Mouse (Mus musculus) myocyte (in vitro differentiated cells): ENCODE results near the gene Slc2a3. TPM values are rescaled to one million over a fixed set of nuclear protein-coding genes. Genes with fewer than 3 reads are reported as not detected.

Experiments
- H3K27me3 ChIP-seq: one replicate; pipeline ENCODE4 v1.6.1; 2011; ENCODE audit not compliant: control insufficient read depth, insufficient read depth, insufficient read length
- H3K36me3 ChIP-seq: one replicate; pipeline ENCODE4 v1.6.1; 2011; ENCODE audit not compliant: control insufficient read depth, insufficient read depth
- H3K4me2 ChIP-seq: one replicate; pipeline ENCODE4 v1.6.1; 2011; ENCODE audit warnings: low read depth, control low read depth
- H3K4me3 ChIP-seq: one replicate; pipeline ENCODE4 v1.5.1; 2011; ENCODE audit warnings: mild to moderate bottlenecking, control low read depth, moderate library complexity
- H3K79me2 ChIP-seq: one replicate; pipeline ENCODE4 v1.6.1; 2011; ENCODE audit not compliant: control insufficient read depth, insufficient read depth
- H3ac ChIP-seq: one replicate; pipeline ENCODE4 v1.6.1; 2011; ENCODE audit not compliant: control insufficient read depth, insufficient read length
- CEBPB ChIP-seq: IDR thresholded peaks from 2 replicates; pipeline ENCODE4 v1.6.1; 2011; ENCODE audit warnings: mild to moderate bottlenecking, moderate library complexity; ENCODE audit not compliant: poor library complexity, insufficient read depth, severe bottlenecking
- E2F4 ChIP-seq: IDR thresholded peaks from one replicate; pipeline ENCODE4 v1.6.1; 2011; ENCODE audit warnings: mild to moderate bottlenecking, control low read depth, moderate library complexity; ENCODE audit not compliant: insufficient read depth
- MAX ChIP-seq: IDR thresholded peaks from one replicate; pipeline ENCODE4 v1.6.1; 2011; ENCODE audit warnings: low read depth, mild to moderate bottlenecking, control low read depth
- MYOD1 ChIP-seq, 3 experiments: IDR thresholded peaks; one replicate each; pipeline ENCODE4 v1.6.1; 2011; ENCODE audit warnings: control low read depth in 2 of 3, low read depth in 2 of 3, mild to moderate bottlenecking in 2 of 3, moderate library complexity in 1 of 3; ENCODE audit not compliant: insufficient read length in 2 of 3, control insufficient read depth in 1 of 3
- MYOG ChIP-seq, 3 experiments: IDR thresholded peaks; one replicate each; pipeline ENCODE4 v1.6.1; 2011; ENCODE audit warnings: control low read depth in 2 of 3, low read depth in 2 of 3, mild to moderate bottlenecking in 2 of 3; ENCODE audit not compliant: insufficient read length in 2 of 3, control insufficient read depth in 1 of 3, insufficient read depth in 1 of 3
- POLR2A ChIP-seq: IDR thresholded peaks from one replicate; pipeline ENCODE4 v1.6.1; 2011; ENCODE audit warnings: low read depth, mild to moderate bottlenecking, control low read depth, moderate library complexity; ENCODE audit not compliant: insufficient read length
- POLR2AphosphoS2 ChIP-seq: IDR thresholded peaks from one replicate; pipeline ENCODE4 v1.6.1; 2011; ENCODE audit warnings: low read depth, control low read depth; ENCODE audit not compliant: insufficient read length
- REST ChIP-seq: IDR thresholded peaks from one replicate; pipeline ENCODE4 v1.6.1; 2011; ENCODE audit warnings: mild to moderate bottlenecking, control low read depth, moderate library complexity; ENCODE audit not compliant: insufficient read depth, insufficient read length
- SRF ChIP-seq: IDR thresholded peaks from one replicate; pipeline ENCODE4 v1.6.1; 2011; ENCODE audit warnings: low read depth; ENCODE audit not compliant: control insufficient read depth, insufficient read length
- TCF12 ChIP-seq: IDR thresholded peaks from one replicate; pipeline ENCODE4 v1.6.1; 2011; ENCODE audit warnings: mild to moderate bottlenecking, control low read depth; ENCODE audit not compliant: poor library complexity, insufficient read depth, severe bottlenecking
- TCF3 ChIP-seq: IDR thresholded peaks from one replicate; pipeline ENCODE4 v1.6.1; 2011; ENCODE audit warnings: low read depth, control low read depth; ENCODE audit not compliant: insufficient read length
- USF1 ChIP-seq: IDR thresholded peaks from one replicate; pipeline ENCODE4 v1.6.1; 2011; ENCODE audit warnings: low read depth, mild to moderate bottlenecking, control low read depth, moderate library complexity
- polyA plus RNA-seq: library from polyadenylated mRNA; unstranded; fragments of >200 nt; fragmentation: generic; extraction: Trizol; gene quantifications from one replicate; pipeline ENCODE4 v1.2.1, GENCODE M21; 2012; ENCODE audit warnings: missing spikeins

The Slc2a3 gene
- polyA plus RNA-seq, 1 experiment, result 1.2 TPM

DNA sequence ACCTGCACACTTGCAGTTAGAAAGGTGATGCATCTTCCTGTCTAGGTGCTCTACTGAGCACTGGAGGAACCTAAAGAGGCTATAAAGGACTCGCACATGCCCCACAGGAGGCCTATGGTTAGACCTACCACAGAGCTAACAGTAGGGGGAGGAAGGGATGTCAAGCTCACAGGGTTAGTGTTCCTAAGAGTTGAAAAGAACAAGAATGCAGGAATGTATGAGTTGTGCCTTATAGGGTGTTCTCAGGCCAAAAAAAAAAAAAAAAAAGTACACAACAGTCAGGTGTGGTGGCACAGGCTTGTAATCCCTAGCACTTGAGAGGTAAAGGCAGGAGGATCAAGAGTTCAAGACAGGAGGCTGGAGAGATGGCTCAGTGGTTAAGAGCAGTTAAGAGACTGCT is 21.5 kb downstream of the Slc2a3 start:
- H3K79me2 ChIP-seq, result no peaks in the 10 kb centered on the region
- H3K4me3 ChIP-seq, result no peak overlapping the region
- H3K27me3 ChIP-seq, result no peaks in the 10 kb centered on the region
- TF ChIP-seq TCF12, result no peak
- no peak for TF ChIP-seq REST
- TF ChIP-seq POLR2AphosphoS2, result no peak
- no peak for TF ChIP-seq MYOD1 (IDR thresholded peaks at IDR 0.05; ENCODE audit: control insufficient read depth in 1 of 3, insufficient read length in 2 of 3, low read depth in 2 of 3)
- no peak for TF ChIP-seq POLR2A
- no peak for TF ChIP-seq E2F4
- TF ChIP-seq CEBPB, result no peak
- no peak for TF ChIP-seq MAX
- no peak for TF ChIP-seq USF1
- no peak for TF ChIP-seq TCF3
- TF ChIP-seq SRF, result no peak
- no peak for TF ChIP-seq MYOG (IDR thresholded peaks at IDR 0.05; ENCODE audit: control insufficient read depth in 1 of 3, insufficient read depth in 1 of 3, insufficient read length in 2 of 3, low read depth in 2 of 3)
- no peaks in the 10 kb centered on the region for H3K36me3 ChIP-seq
- no peak overlapping the region for H3K4me2 ChIP-seq
- H3ac ChIP-seq, result no peak overlapping the region

DNA sequence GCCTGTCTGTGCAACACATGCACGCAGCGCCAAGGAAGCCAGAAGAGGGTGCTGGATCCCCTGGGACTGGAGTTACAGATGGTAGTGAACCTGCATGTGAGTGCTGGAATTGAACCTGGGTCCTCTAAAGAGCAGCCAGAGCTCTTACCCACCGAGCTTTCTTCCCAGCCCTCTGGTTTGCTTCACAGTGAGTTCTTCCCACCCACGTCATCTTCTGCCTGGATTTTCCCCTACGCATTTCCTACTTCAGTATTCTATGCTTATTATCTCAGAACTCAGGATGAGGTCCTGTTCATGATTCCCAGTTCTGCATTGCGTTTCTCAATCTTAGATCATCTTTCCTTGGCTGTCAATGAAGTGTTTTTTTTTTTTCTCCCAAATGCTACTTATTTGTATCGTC is 25.4 kb downstream of the Slc2a3 start:
- Histone ChIP-seq H3K4me2 (no peak overlapping the region), H3K27me3 (no peaks in the 10 kb centered on the region), H3K36me3 (no peaks in the 10 kb centered on the region), H3K79me2 (no peaks in the 10 kb centered on the region), H3ac (no peak overlapping the region), H3K4me3 (no peak overlapping the region)
- no peak for TF ChIP-seq TCF12
- TF ChIP-seq E2F4, result no peak
- no peak for TF ChIP-seq SRF
- TF ChIP-seq USF1, result no peak
- no peak for TF ChIP-seq TCF3
- TF ChIP-seq POLR2A, result no peak
- TF ChIP-seq MAX, result no peak
- no peak for TF ChIP-seq POLR2AphosphoS2
- TF ChIP-seq MYOG (IDR thresholded peaks at IDR 0.05; ENCODE audit: control insufficient read depth in 1 of 3, insufficient read depth in 1 of 3, insufficient read length in 2 of 3, low read depth in 2 of 3), result no peak
- no peak for TF ChIP-seq MYOD1 (IDR thresholded peaks at IDR 0.05; ENCODE audit: control insufficient read depth in 1 of 3, insufficient read length in 2 of 3, low read depth in 2 of 3)
- no peak for TF ChIP-seq REST
- TF ChIP-seq CEBPB, result no peak

DNA sequence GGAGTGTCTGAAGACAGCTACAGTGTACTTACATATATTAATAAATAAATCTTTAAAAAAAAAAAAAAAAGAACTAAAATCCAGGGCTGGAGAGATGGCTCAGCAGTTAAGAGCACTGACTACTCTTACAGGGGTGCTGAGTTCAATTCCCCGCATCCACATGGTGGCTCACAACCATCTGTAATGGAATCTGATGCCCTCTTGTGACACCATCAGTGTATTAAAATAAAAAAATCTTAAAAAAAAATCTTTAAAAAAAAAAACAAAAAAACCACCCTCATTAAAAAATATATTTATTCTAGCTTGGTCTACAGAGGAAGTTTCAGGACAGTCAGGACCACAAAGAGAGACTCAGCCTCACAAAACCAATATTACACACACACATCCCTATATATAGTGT is 27.1 kb downstream of the Slc2a3 start:
- TF ChIP-seq MYOG (IDR thresholded peaks at IDR 0.05; ENCODE audit: control insufficient read depth in 1 of 3, insufficient read depth in 1 of 3, insufficient read length in 2 of 3, low read depth in 2 of 3), result no peak
- no peak for TF ChIP-seq POLR2A
- TF ChIP-seq CEBPB, result no peak
- TF ChIP-seq MYOD1 (IDR thresholded peaks at IDR 0.05; ENCODE audit: control insufficient read depth in 1 of 3, insufficient read length in 2 of 3, low read depth in 2 of 3), result no peak
- Histone ChIP-seq H3ac (no peak overlapping the region), H3K4me2 (no peak overlapping the region), H3K4me3 (no peak overlapping the region), H3K79me2 (no peaks in the 10 kb centered on the region), H3K27me3 (no peaks in the 10 kb centered on the region), H3K36me3 (no peaks in the 10 kb centered on the region)

DNA sequence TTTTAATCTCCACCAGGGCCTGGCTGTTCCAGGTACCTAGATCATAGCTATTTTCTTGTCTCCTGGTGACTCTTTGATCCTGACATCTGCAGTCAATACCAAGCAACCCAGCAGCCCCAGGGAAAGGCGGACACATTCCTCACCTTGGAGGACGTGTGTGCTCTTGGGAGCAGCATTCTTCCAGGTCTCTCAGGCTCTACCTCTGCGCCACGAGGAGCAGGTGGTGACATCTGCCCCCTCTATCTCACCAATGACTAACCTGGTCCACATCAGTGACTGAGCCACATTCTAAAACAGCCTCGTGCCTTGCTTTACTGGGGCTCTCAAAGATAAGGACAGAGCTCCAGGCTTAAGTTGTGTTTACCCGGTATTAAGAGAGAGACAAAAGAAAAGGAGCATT is 28.7 kb downstream of the Slc2a3 start:
- H3ac ChIP-seq, result no peak overlapping the region
- TF ChIP-seq TCF12, result no peak
- TF ChIP-seq MYOG (IDR thresholded peaks at IDR 0.05; ENCODE audit: control insufficient read depth in 1 of 3, insufficient read depth in 1 of 3, insufficient read length in 2 of 3, low read depth in 2 of 3), result no peak
- TF ChIP-seq MAX, result no peak
- no peak for TF ChIP-seq USF1
- no peak for TF ChIP-seq SRF
- TF ChIP-seq POLR2A, result no peak
- TF ChIP-seq REST, result no peak
- no peak for TF ChIP-seq POLR2AphosphoS2
- TF ChIP-seq MYOD1 (IDR thresholded peaks at IDR 0.05; ENCODE audit: control insufficient read depth in 1 of 3, insufficient read length in 2 of 3, low read depth in 2 of 3), result no peak
- no peak for TF ChIP-seq CEBPB
- TF ChIP-seq TCF3, result no peak
- TF ChIP-seq E2F4, result no peak
- no peak overlapping the region for H3K4me3 ChIP-seq
- H3K27me3 ChIP-seq, result no peaks in the 10 kb centered on the region
- H3K36me3 ChIP-seq, result no peaks in the 10 kb centered on the region
- no peak overlapping the region for H3K4me2 ChIP-seq
- no peaks in the 10 kb centered on the region for H3K79me2 ChIP-seq

DNA sequence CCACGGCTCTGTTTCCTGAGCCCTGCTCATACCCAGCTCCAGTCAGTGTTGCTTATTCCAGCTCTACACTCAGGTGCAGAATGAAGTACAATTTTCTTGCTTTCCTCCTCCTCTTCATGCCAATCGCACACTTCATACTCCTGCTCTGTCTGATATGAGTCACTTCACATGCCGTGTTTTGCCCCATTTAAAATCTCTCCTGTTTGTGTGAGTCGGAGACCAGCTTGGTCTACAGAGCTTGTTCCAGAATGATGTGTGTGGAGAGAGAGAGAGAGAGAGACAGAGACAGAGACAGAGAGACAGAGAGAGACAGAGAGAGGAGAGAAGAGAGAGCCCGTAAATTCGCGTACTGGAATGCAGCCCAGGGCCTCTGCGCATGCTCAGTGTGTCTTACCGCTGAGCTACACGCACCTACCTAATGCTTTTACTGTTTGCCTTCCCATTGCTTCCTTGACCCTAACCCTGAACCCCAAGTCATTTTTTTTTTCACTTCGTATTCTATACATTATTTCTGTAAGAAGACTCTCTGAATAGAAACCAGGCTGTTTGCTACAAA is 30.6 kb downstream of the Slc2a3 start:
- Histone ChIP-seq H3K36me3 (no peaks in the 10 kb centered on the region), H3K79me2 (no peaks in the 10 kb centered on the region)
- TF ChIP-seq POLR2A (no peak), E2F4 (no peak), REST (no peak), MAX (no peak), MYOG (IDR thresholded peaks at IDR 0.05; ENCODE audit: control insufficient read depth in 1 of 3, insufficient read depth in 1 of 3, insufficient read length in 2 of 3, low read depth in 2 of 3) (no peak), USF1 (no peak), MYOD1 (IDR thresholded peaks at IDR 0.05; ENCODE audit: control insufficient read depth in 1 of 3, insufficient read length in 2 of 3, low read depth in 2 of 3) (no peak), SRF (no peak), TCF3 (no peak), CEBPB (no peak)

More for the DNA sequence above, 30.6 kb downstream of the Slc2a3 start:
- H3K4me2 ChIP-seq, result no peak overlapping the region
- no peak overlapping the region for H3K4me3 ChIP-seq
- no peak overlapping the region for H3ac ChIP-seq
- H3K27me3 ChIP-seq, result no peaks in the 10 kb centered on the region
